Mouse (Mus musculus) layer of hippocampus, adult 18-20 months (tissue): Measurements from ENCODE around the gene Hes7. TPM values are rescaled to one million over a fixed set of nuclear protein-coding genes. Genes with fewer than 3 reads are reported as not detected.

ENCODE experiments used
- DNase-seq, 2 experiments: peaks; one replicate each; pipeline ENCODE4 v3.0.0; 2022; ENCODE audit warnings: low spot score in 2 of 2
- total RNA-seq, 2 experiments: library from RNA; stranded (reverse); gene quantifications; 2 replicates each; pipeline ENCODE4 v1.2.3; 2021

Hes7 gene
- total RNA-seq, 2 experiments from 2014 or later = 1.1 to 1.6 TPM

- DNase-seq = no peak
Observed at GRCm38 (mm10) chr11:69100639-69101360, 19.4 kb upstream of the Hes7 start.

GRCm38 (mm10) chr11:69101604-69102402 is 18.4 kb upstream of the Hes7 start:
- no peak for DNase-seq

GRCm38 (mm10) chr11:69102403-69102725 is 17.8 kb upstream of the Hes7 start:
- DNase-seq = peak in 1 of 2 experiments; percentile 21

GRCm38 (mm10) chr11:69103121-69103520 is 17.1 kb upstream of the Hes7 start:
- DNase-seq = no peak

- DNase-seq = no peak
Observed at GRCm38 (mm10) chr11:69103531-69104435, 16.4 kb upstream of the Hes7 start.

GRCm38 (mm10) chr11:69104487-69104886 is 15.7 kb upstream of the Hes7 start:
- DNase-seq = no peak

GRCm38 (mm10) chr11:69105227-69105626 is 15.0 kb upstream of the Hes7 start:
- DNase-seq = no peak

- DNase-seq = no peak
Observed at GRCm38 (mm10) chr11:69105796-69106195, 14.4 kb upstream of the Hes7 start.

GRCm38 (mm10) chr11:69106299-69106698 is 13.9 kb upstream of the Hes7 start:
- no peak for DNase-seq

GRCm38 (mm10) chr11:69106842-69107241 is 13.4 kb upstream of the Hes7 start:
- DNase-seq = no peak

GRCm38 (mm10) chr11:69107676-69108075 is 12.5 kb upstream of the Hes7 start:
- no peak for DNase-seq

- no peak for DNase-seq
Observed at GRCm38 (mm10) chr11:69108223-69108622, 12.0 kb upstream of the Hes7 start.

GRCm38 (mm10) chr11:69109032-69109900 is 10.9 kb upstream of the Hes7 start:
- DNase-seq = no peak

- DNase-seq = peak; percentile 83 to 93
Observed at GRCm38 (mm10) chr11:69110319-69111046, 9.7 kb upstream of the Hes7 start.

- peak in 1 of 2 experiments; percentile 50 for DNase-seq
Observed at GRCm38 (mm10) chr11:69111051-69111810, 9.0 kb upstream of the Hes7 start.

GRCm38 (mm10) chr11:69111865-69112264 is 8.3 kb upstream of the Hes7 start:
- DNase-seq = peak in 1 of 2 experiments; percentile 17

GRCm38 (mm10) chr11:69114018-69114417 is 6.2 kb upstream of the Hes7 start:
- no peak for DNase-seq

- no peak for DNase-seq
Observed at GRCm38 (mm10) chr11:69114621-69115020, 5.6 kb upstream of the Hes7 start.

- DNase-seq = no peak
Observed at GRCm38 (mm10) chr11:69116843-69117242, 3.4 kb upstream of the Hes7 start.
